Mouse (Mus musculus) MEL (cell line): ENCODE results near the gene Erc1. TPM values are rescaled to one million over a fixed set of nuclear protein-coding genes. Genes with fewer than 3 reads are reported as not detected.

Experiments
- DNase-seq: peaks from one replicate; pipeline ENCODE4 v3.0.0; 2011; ENCODE audit warnings: low read depth, low spot score
- H3K27ac ChIP-seq: 2 replicates; pipeline ENCODE4 v1.5.1; 2012; ENCODE audit warnings: low read depth, mild to moderate bottlenecking, control low read depth, low read length, moderate library complexity; ENCODE audit not compliant: control insufficient read depth
- H3K27me3 ChIP-seq, 2 experiments: fragments of 150-350 bp in 1 of 2; sonication (generic) in 1 of 2; 2 replicates each; pipeline ENCODE4 v1.6.1; 2012; ENCODE audit warnings: low read length in 2 of 2, mild to moderate bottlenecking in 2 of 2, improper control_type of control experiment in 1 of 2, moderate library complexity in 1 of 2; ENCODE audit not compliant: insufficient read depth in 2 of 2, control insufficient read depth in 1 of 2
- H3K36me3 ChIP-seq, 2 experiments: 2 replicates each; pipeline ENCODE4 v1.6.1; 2012 to 2014; ENCODE audit warnings: low read length in 2 of 2, improper control_type of control experiment in 1 of 2, inconsistent platforms in 1 of 2, mild to moderate bottlenecking in 1 of 2; ENCODE audit not compliant: insufficient read depth in 2 of 2, control insufficient read depth in 1 of 2
- H3K4me1 ChIP-seq, 2 experiments: fragments of 150-350 bp in 1 of 2; sonication (generic) in 1 of 2; 2 replicates each; pipeline ENCODE4 v1.6.1; 2012; ENCODE audit warnings: low read length in 2 of 2, improper control_type of control experiment in 1 of 2, mild to moderate bottlenecking in 1 of 2; ENCODE audit not compliant: insufficient read depth in 2 of 2, control insufficient read depth in 1 of 2
- H3K4me3 ChIP-seq, 2 experiments: fragments of 150-350 bp in 1 of 2; sonication (generic) in 1 of 2; 2 replicates each; pipeline ENCODE4 v1.5.1; 2012; ENCODE audit warnings: low read depth in 2 of 2, low read length in 2 of 2, mild to moderate bottlenecking in 2 of 2, moderate library complexity in 2 of 2, control low read depth in 1 of 2, improper control_type of control experiment in 1 of 2; ENCODE audit not compliant: control insufficient read depth in 1 of 2, insufficient read depth in 1 of 2
- H3K79me2 ChIP-seq: 2 replicates; pipeline ENCODE4 v1.6.1; 2012; ENCODE audit warnings: mild to moderate bottlenecking, low read length, moderate library complexity; ENCODE audit not compliant: control insufficient read depth, poor library complexity, insufficient read depth
- H3K9ac ChIP-seq: 2 replicates; pipeline ENCODE4 v1.6.1; 2012; ENCODE audit warnings: low read depth, mild to moderate bottlenecking, control low read depth, low read length, moderate library complexity; ENCODE audit not compliant: control insufficient read depth, poor library complexity, severe bottlenecking
- H3K9me3 ChIP-seq: fragments of 150-350 bp; sonication (generic); replicated peaks from 2 replicates; pipeline ENCODE4 v1.6.1; 2012; ENCODE audit warnings: mild to moderate bottlenecking, low read length, improper control_type of control experiment, moderate library complexity; ENCODE audit not compliant: insufficient read depth
- CHD1 ChIP-seq: IDR thresholded peaks from 2 replicates; pipeline ENCODE4 v1.6.1; 2012; ENCODE audit warnings: low read depth, mild to moderate bottlenecking, inconsistent platforms, low read length, improper control_type of control experiment
- CHD2 ChIP-seq: IDR thresholded peaks from 2 replicates; pipeline ENCODE4 v1.6.1; 2011; ENCODE audit warnings: low read length, improper control_type of control experiment
- ELF1 ChIP-seq: IDR thresholded peaks from 2 replicates; pipeline ENCODE4 v1.6.1; 2014; ENCODE audit warnings: low read depth, mild to moderate bottlenecking, inconsistent platforms, low read length, improper control_type of control experiment, moderate library complexity
- EP300 ChIP-seq, 2 experiments: IDR thresholded peaks; 2 replicates each; pipeline ENCODE4 v1.6.1; 2011; ENCODE audit warnings: improper control_type of control experiment in 2 of 2, low read length in 2 of 2, low read depth in 1 of 2, mild to moderate bottlenecking in 1 of 2
- ETS1 ChIP-seq: IDR thresholded peaks from 2 replicates; pipeline ENCODE4 v1.6.1; 2012; ENCODE audit warnings: low read depth, mild to moderate bottlenecking, inconsistent platforms, low read length, improper control_type of control experiment, moderate library complexity
- GABPA ChIP-seq: IDR thresholded peaks from 2 replicates; pipeline ENCODE4 v1.6.1; 2012; ENCODE audit warnings: low read depth, mild to moderate bottlenecking, inconsistent platforms, low read length, improper control_type of control experiment, moderate library complexity
- HCFC1 ChIP-seq: IDR thresholded peaks from 2 replicates; pipeline ENCODE4 v1.6.1; 2012; ENCODE audit warnings: low read depth, mild to moderate bottlenecking, inconsistent platforms, low read length, improper control_type of control experiment, moderate library complexity
- JUND ChIP-seq: IDR thresholded peaks from 2 replicates; pipeline ENCODE4 v1.6.1; 2011; ENCODE audit warnings: low read depth, mild to moderate bottlenecking, improper control_type of control experiment, low read length
- KAT2A ChIP-seq: conservative IDR thresholded peaks from 2 replicates; pipeline ENCODE4 v1.6.1; 2012; ENCODE audit warnings: low read depth, low read length, improper control_type of control experiment, inconsistent platforms
- MEF2A ChIP-seq: IDR thresholded peaks from 2 replicates; pipeline ENCODE4 v1.6.1; 2014; ENCODE audit warnings: low read depth, mild to moderate bottlenecking, inconsistent platforms, low read length, improper control_type of control experiment; ENCODE audit not compliant: poor library complexity, insufficient replicate concordance, severe bottlenecking; ENCODE audit errors: extremely low read depth
- MXI1 ChIP-seq: IDR thresholded peaks from 2 replicates; pipeline ENCODE4 v1.6.1; 2011; ENCODE audit warnings: mild to moderate bottlenecking, low read depth, low read length, improper control_type of control experiment
- MYB ChIP-seq: IDR thresholded peaks from 2 replicates; pipeline ENCODE4 v1.6.1; 2011; ENCODE audit warnings: mild to moderate bottlenecking, low read depth, low read length, improper control_type of control experiment
- NELFE ChIP-seq: IDR thresholded peaks from 2 replicates; pipeline ENCODE4 v1.6.1; 2011; ENCODE audit warnings: low read depth, low read length, improper control_type of control experiment
- NRF1 ChIP-seq: IDR thresholded peaks from 2 replicates; pipeline ENCODE4 v1.6.1; 2014; ENCODE audit warnings: low read depth, mild to moderate bottlenecking, inconsistent platforms, low read length, improper control_type of control experiment, moderate library complexity; ENCODE audit not compliant: poor library complexity, insufficient read depth, severe bottlenecking
- POLR2A ChIP-seq, 2 experiments: IDR thresholded peaks; 2 replicates each; pipeline ENCODE4 v1.6.1; 2011 to 2012; ENCODE audit warnings: low read length in 2 of 2, mild to moderate bottlenecking in 2 of 2, control low read depth in 1 of 2, improper control_type of control experiment in 1 of 2, low read depth in 1 of 2, moderate library complexity in 1 of 2; ENCODE audit not compliant: control insufficient read depth in 1 of 2, insufficient read depth in 1 of 2, poor library complexity in 1 of 2
- POLR2AphosphoS5 ChIP-seq: IDR thresholded peaks from 2 replicates; pipeline ENCODE4 v1.6.1; 2012; ENCODE audit warnings: low read depth, borderline replicate concordance, mild to moderate bottlenecking, inconsistent platforms, low read length, moderate library complexity, mixed read lengths
- RAD21 ChIP-seq: IDR thresholded peaks from 2 replicates; pipeline ENCODE4 v1.6.1; 2011; ENCODE audit warnings: mild to moderate bottlenecking, low read depth, low read length, improper control_type of control experiment
- SIN3A ChIP-seq: IDR thresholded peaks from 2 replicates; pipeline ENCODE4 v1.6.1; 2012; ENCODE audit warnings: low read length, improper control_type of control experiment, inconsistent platforms
- SMC3 ChIP-seq: IDR thresholded peaks from 2 replicates; pipeline ENCODE4 v1.6.1; 2011; ENCODE audit warnings: low read depth, low read length, improper control_type of control experiment
- TAL1 ChIP-seq: IDR thresholded peaks from 2 replicates; pipeline ENCODE4 v1.6.1; 2012; ENCODE audit warnings: mild to moderate bottlenecking, inconsistent platforms, low read length, moderate library complexity, mixed read lengths
- TCF12 ChIP-seq: IDR thresholded peaks from 2 replicates; pipeline ENCODE4 v1.6.1; 2014; ENCODE audit warnings: low read depth, mild to moderate bottlenecking, inconsistent platforms, low read length, improper control_type of control experiment, moderate library complexity
- UBTF ChIP-seq: IDR thresholded peaks from 2 replicates; pipeline ENCODE4 v1.6.1; 2012; ENCODE audit warnings: low read depth, mild to moderate bottlenecking, inconsistent platforms, low read length, improper control_type of control experiment, moderate library complexity, borderline replicate concordance; ENCODE audit not compliant: insufficient read depth
- USF2 ChIP-seq, 2 experiments: IDR thresholded peaks; 2 replicates each; pipeline ENCODE4 v1.6.1; 2011 to 2012; ENCODE audit warnings: improper control_type of control experiment in 2 of 2, low read length in 2 of 2, borderline replicate concordance in 1 of 2, inconsistent platforms in 1 of 2, low read depth in 1 of 2, mild to moderate bottlenecking in 1 of 2; ENCODE audit not compliant: insufficient read depth in 1 of 2
- ZC3H11A ChIP-seq: IDR thresholded peaks from 2 replicates; pipeline ENCODE4 v1.6.1; 2012; ENCODE audit warnings: low read depth, mild to moderate bottlenecking, inconsistent platforms, low read length, improper control_type of control experiment
- ZMIZ1 ChIP-seq: IDR thresholded peaks from 2 replicates; pipeline ENCODE4 v1.6.1; 2012; ENCODE audit warnings: low read depth, mild to moderate bottlenecking, inconsistent platforms, low read length, improper control_type of control experiment, moderate library complexity
- ZNF384 ChIP-seq: IDR thresholded peaks from 2 replicates; pipeline ENCODE4 v1.6.1; 2012; ENCODE audit warnings: low read depth, mild to moderate bottlenecking, inconsistent platforms, low read length, improper control_type of control experiment
- polyA plus RNA-seq, 2 experiments: library from polyadenylated mRNA; stranded (reverse) in 1 of 2; unstranded in 1 of 2; fragments of >175 nt in 1 of 2; fragments of >200 nt in 1 of 2; gene quantifications; 2 replicates each; pipeline versions ENCODE4 v1.2.1 to v1.2.4; 2012; ENCODE audit warnings: low replicate concordance in 2 of 2, low read depth in 1 of 2; ENCODE audit not compliant: insufficient read length in 2 of 2, insufficient read depth in 1 of 2, missing spikeins in 1 of 2
- total RNA-seq: library from RNA; depleted of rRNA; stranded (reverse); fragments of 300-350 nt; gene quantifications from 2 replicates; pipeline ENCODE4 v1.2.3, GENCODE M21; 2012

The Erc1 gene
- total and polyA plus RNA-seq, 3 experiments, result 3.8 to 79.9 (median 9.4) TPM

GRCm38 (mm10) chr6:119575331-119575730 is 272.6 kb downstream of the Erc1 start:
- Histone ChIP-seq H3K9ac (no peak overlapping the region), H3K9me3 (no peaks in the 10 kb centered on the region), H3K36me3 (no peaks in the 10 kb centered on the region), H3K27me3 (no peaks in the 10 kb centered on the region), H3K4me1 (no peaks in the 10 kb centered on the region), H3K79me2 (no peaks in the 10 kb centered on the region), H3K27ac (no peak overlapping the region), H3K4me3 (no peak overlapping the region)
- TF ChIP-seq POLR2AphosphoS5, result no peak
- no peak for TF ChIP-seq TAL1
- no peak for TF ChIP-seq MXI1
- no peak for DNase-seq

- no peaks in the 10 kb centered on the region for H3K4me1 ChIP-seq
- no peak overlapping the region for H3K9ac ChIP-seq
- H3K9me3 ChIP-seq, result no peaks in the 10 kb centered on the region
- no peak for DNase-seq
- H3K4me3 ChIP-seq, result no peak overlapping the region
- H3K79me2 ChIP-seq, result no peaks in the 10 kb centered on the region
- H3K36me3 ChIP-seq, result no peaks in the 10 kb centered on the region
- no peak for TF ChIP-seq USF2 (IDR thresholded peaks at IDR 0.05; ENCODE audit: borderline replicate concordance in 1 of 2, insufficient read depth in 1 of 2, low read depth in 1 of 2, low read length in 2 of 2)
- no peak for TF ChIP-seq MYB
- no peak for TF ChIP-seq SIN3A
- TF ChIP-seq UBTF, result no peak
- no peak for TF ChIP-seq EP300 (IDR thresholded peaks at IDR 0.05; ENCODE audit: low read depth in 1 of 2, low read length in 2 of 2)
- TF ChIP-seq ZC3H11A, result no peak
- TF ChIP-seq TAL1, result no peak
- TF ChIP-seq HCFC1, result no peak
- TF ChIP-seq CHD2, result no peak
- TF ChIP-seq GABPA, result no peak
- TF ChIP-seq POLR2A (IDR thresholded peaks at IDR 0.05; ENCODE audit: control insufficient read depth in 1 of 2, insufficient read depth in 1 of 2, low read depth in 1 of 2, low read length in 2 of 2, poor library complexity in 1 of 2), result no peak
- H3K27me3 ChIP-seq, result no peaks in the 10 kb centered on the region
- no peak overlapping the region for H3K27ac ChIP-seq
These were observed 275.7 kb downstream of the Erc1 start for GRCm38 (mm10) chr6:119572296-119572695.

DNA sequence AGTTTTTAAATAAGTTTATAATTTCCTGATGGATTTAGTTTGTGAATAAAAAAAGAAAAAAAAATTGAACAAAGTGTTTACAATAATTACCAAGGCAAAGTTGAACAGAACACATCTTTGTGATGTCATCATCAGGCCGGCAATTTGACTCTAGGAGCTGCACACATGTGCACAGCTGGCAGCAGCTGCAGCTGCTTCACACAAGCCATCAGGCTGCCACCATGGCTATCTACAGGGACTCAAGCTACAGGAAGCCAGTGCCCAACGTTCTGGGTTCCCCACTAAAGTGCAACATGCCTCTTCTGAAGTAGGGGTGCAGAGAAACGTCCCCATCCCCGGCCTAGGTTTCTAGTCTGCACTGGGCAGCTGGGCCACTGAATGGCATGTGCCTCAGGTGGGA is 277.2 kb downstream of the Erc1 start:
- Histone ChIP-seq H3K9ac (no peak overlapping the region), H3K36me3 (no peaks in the 10 kb centered on the region), H3K27ac (no peak overlapping the region), H3K4me1 (no peaks in the 10 kb centered on the region), H3K79me2 (no peaks in the 10 kb centered on the region), H3K27me3 (no peaks in the 10 kb centered on the region), H3K4me3 (no peak overlapping the region), H3K9me3 (no peaks in the 10 kb centered on the region)
- DNase-seq, result no peak
- TF ChIP-seq UBTF (no peak), MYB (no peak), CHD2 (no peak), RAD21 (no peak), CHD1 (no peak), TCF12 (no peak), JUND (no peak), MEF2A (no peak), SMC3 (no peak), TAL1 (no peak), ELF1 (no peak), NELFE (no peak), ETS1 (no peak), NRF1 (no peak), KAT2A (no peak), ZNF384 (no peak), ZMIZ1 (no peak), POLR2AphosphoS5 (no peak)
